ENCODE assay signal across 9 mouse cellular contexts in the genomic region with DNA sequence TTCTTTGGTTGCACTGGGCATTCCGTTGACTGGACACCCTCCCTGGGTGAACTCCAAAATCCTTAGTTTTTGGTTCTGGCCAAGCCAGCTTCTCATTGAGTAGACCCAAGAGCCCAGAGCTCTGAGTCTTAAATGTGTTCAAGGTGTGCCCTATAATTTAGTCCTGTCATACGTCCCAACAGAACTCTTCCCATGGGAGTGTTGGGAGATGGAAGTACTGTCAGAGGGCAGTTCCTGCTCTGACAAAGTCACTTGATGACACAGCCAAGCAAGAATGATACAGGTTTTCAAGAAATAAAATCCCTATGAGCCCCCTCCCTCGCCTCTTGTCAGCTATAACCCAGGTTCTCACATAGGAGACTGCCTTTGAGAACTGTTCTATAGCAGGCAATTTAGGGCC. TPM values are rescaled to one million over a fixed set of nuclear protein-coding genes. Genes with fewer than 3 reads are reported as not detected.
DNase-seq lines count a peak whose midpoint lies in the region; ATAC-seq lines count a peak whose summit lies in the region.
"Had no signal": no experiment of that assay in that cellular context is flagged by ENCODE, and none has a peak within 500 bp of the region (broad histone marks: within the 10 kb centered on the region; RNA-seq: fewer than 3 reads in every experiment).

No protein-coding gene starts in this region.

- H3K27ac ChIP-seq in heart, embryonic 12.5 days (ENCODE audit: poor library complexity, severe bottlenecking) = no peak overlapping the region
- no peak overlapping the region for H3K27ac ChIP-seq in embryonic facial prominence, embryonic 12.5 days
- no peak overlapping the region for H3K27ac ChIP-seq in hindbrain, embryonic 14.5 days
- no peak overlapping the region for H3K27ac ChIP-seq in midbrain, embryonic 12.5 days (replicated peaks)

- no peaks in the 10 kb centered on the region for H3K27me3 ChIP-seq in heart, embryonic 12.5 days (replicated peaks)
- H3K27me3 ChIP-seq in embryonic facial prominence, embryonic 12.5 days = no peaks in the 10 kb centered on the region
- no peaks in the 10 kb centered on the region for H3K27me3 ChIP-seq in hindbrain, embryonic 14.5 days (ENCODE audit: control insufficient read depth, insufficient read depth, low read length)
- H3K27me3 ChIP-seq in midbrain, embryonic 12.5 days = peaks cover 10% of the 10 kb centered on the region; the same call in 1 of the 2 replicates
- H3K27me3 ChIP-seq: CH12.LX had no signal

- WGBS in heart, embryonic 12.5 days = 83% methylated on average over 3 of the region's 3 CpGs
- 65% methylated on average over 3 of the region's 3 CpGs for WGBS in embryonic facial prominence, embryonic 12.5 days
- WGBS in hindbrain, embryonic 14.5 days = 76% methylated on average over 3 of the region's 3 CpGs
- 78% methylated on average over 3 of the region's 3 CpGs for WGBS in midbrain, embryonic 12.5 days

- 0 out of 2 replicates have a peak overlapping the region, but pooled peaks have one; percentile 79 for H3K9ac ChIP-seq in heart, embryonic 12.5 days
- H3K9ac ChIP-seq in embryonic facial prominence, embryonic 12.5 days = no peak overlapping the region
- no peak overlapping the region for H3K9ac ChIP-seq in hindbrain, embryonic 14.5 days
- no peak overlapping the region for H3K9ac ChIP-seq in midbrain, embryonic 12.5 days (replicated peaks)

- ATAC-seq in heart, embryonic 12.5 days (ENCODE audit: insufficient number of reproducible peaks, low FRiP score) = no peak
- no peak for ATAC-seq in embryonic facial prominence, embryonic 12.5 days (ENCODE audit: insufficient number of reproducible peaks, insufficient read depth, low FRiP score, low TSS enrichment)
- ATAC-seq in hindbrain, embryonic 14.5 days (ENCODE audit: low FRiP score) = 0 out of 2 replicates have a peak, but pooled peaks have one; percentile 14
- ATAC-seq in midbrain, embryonic 12.5 days (ENCODE audit: low FRiP score, low read depth) = peak; percentile 28; the same call in 1 of the 2 replicates

- H3K36me3 ChIP-seq in heart, embryonic 12.5 days = peaks cover 20% of the 10 kb centered on the region
- H3K36me3 ChIP-seq in embryonic facial prominence, embryonic 12.5 days = peaks cover 22% of the 10 kb centered on the region
- H3K36me3 ChIP-seq in hindbrain, embryonic 14.5 days (replicated peaks; ENCODE audit: control insufficient read depth, insufficient read depth) = peaks cover 37% of the 10 kb centered on the region
- H3K36me3 ChIP-seq in midbrain, embryonic 12.5 days = peaks cover 27% of the 10 kb centered on the region

- H3K9me3 ChIP-seq in heart, embryonic 12.5 days (replicated peaks) = 0 out of 2 replicates have a peak, but pooled peaks cover 3% of the 10 kb centered on the region
- H3K9me3 ChIP-seq in embryonic facial prominence, embryonic 12.5 days = no peaks in the 10 kb centered on the region
- no peaks in the 10 kb centered on the region for H3K9me3 ChIP-seq in hindbrain, embryonic 14.5 days (ENCODE audit: control insufficient read depth, low read length)
- H3K9me3 ChIP-seq in midbrain, embryonic 12.5 days = no peaks in the 10 kb centered on the region

- intact Hi-C loops in heart, postnatal 36 days (cut with DNase I) = no loop called here

- H3K4me2 ChIP-seq in heart, embryonic 12.5 days = peak overlapping the region; percentile 98
- peak overlapping the region; percentile 100; the same call in 1 of the 2 replicates for H3K4me2 ChIP-seq in embryonic facial prominence, embryonic 12.5 days (replicated peaks)
- peak overlapping the region; percentile 100 for H3K4me2 ChIP-seq in hindbrain, embryonic 14.5 days (replicated peaks)
- peak overlapping the region; percentile 100 for H3K4me2 ChIP-seq in midbrain, embryonic 12.5 days (replicated peaks)

- no peak for DNase-seq in heart, postnatal 36 days
- DNase-seq in hindbrain, embryonic 14.5 days (ENCODE audit: low spot score) = no peak
- DNase-seq in frontal cortex, postnatal 10 days (ENCODE audit: low spot score in 2 of 2) = no peak
- DNase-seq in layer of hippocampus, adult 8-10 months (ENCODE audit: low spot score in 2 of 2) = no peak
- no peak for DNase-seq in adrenal gland, adult 18-20 months (ENCODE audit: low spot score in 2 of 2)

- H3K4me3 ChIP-seq in heart, embryonic 12.5 days = peak overlapping the region; percentile 64; the same call in 1 of the 2 replicates
- no peak overlapping the region for H3K4me3 ChIP-seq in embryonic facial prominence, embryonic 12.5 days
- H3K4me3 ChIP-seq in hindbrain, embryonic 14.5 days (replicated peaks; ENCODE audit: low read length) = no peak overlapping the region; the same call in 1 of the 2 replicates
- H3K4me3 ChIP-seq in midbrain, embryonic 12.5 days = peak overlapping the region; percentile 59; the same call in 1 of the 2 replicates

- peaks cover 10% of the 10 kb centered on the region for H3K4me1 ChIP-seq in heart, embryonic 12.5 days (replicated peaks)
- H3K4me1 ChIP-seq in embryonic facial prominence, embryonic 12.5 days = peaks cover 4% of the 10 kb centered on the region; the same call in 1 of the 2 replicates
- H3K4me1 ChIP-seq in hindbrain, embryonic 14.5 days (replicated peaks; ENCODE audit: control insufficient read depth, insufficient read depth, low read length) = peaks cover 11% of the 10 kb centered on the region; the same call in 1 of the 2 replicates
- peaks cover 12% of the 10 kb centered on the region for H3K4me1 ChIP-seq in midbrain, embryonic 12.5 days

RNA-seq across cellular contexts. Expression of a gene that starts 0.4 kb away (rescaled TPM):
- polyA plus RNA-seq in heart, embryonic 12.5 days (2016; fragmentation: Nextera tagmentation; extraction: Ambion mirVana) = 0.10 and 0.15 TPM in 2 replicates
- not detected for total RNA-seq in heart, postnatal 36 days (2021)
- polyA plus RNA-seq in embryonic facial prominence, embryonic 12.5 days (2016; fragmentation: Nextera tagmentation; extraction: Ambion mirVana) = 0.24 and 0.29 TPM in 2 replicates
- 0.78 and 0.83 TPM in 2 replicates for polyA plus RNA-seq in hindbrain, embryonic 14.5 days (2014; fragmentation: Nextera tagmentation; extraction: Ambion mirVana)
- 0.20 and 0.32 TPM in 2 replicates for polyA plus RNA-seq in midbrain, embryonic 12.5 days (2016; fragmentation: Nextera tagmentation; extraction: Ambion mirVana)
- under 1 TPM; 0.65 to 0.80 (median 0.74) TPM for total RNA-seq in layer of hippocampus, adult 8-10 months (2022)
- total RNA-seq in adrenal gland, adult 18-20 months (2021) = under 1 TPM in 1 of 2 experiments, not detected in 1; 0.19 TPM
- total RNA-seq: CH12.LX had no signal

RNA-seq across cellular contexts. Expression of a gene that starts 24.3 kb away (rescaled TPM):
- 77.0 and 81.0 TPM in 2 replicates for polyA plus RNA-seq in heart, embryonic 12.5 days (2016; fragmentation: Nextera tagmentation; extraction: Ambion mirVana)
- 10 to 100 TPM; 27.2 to 31.8 TPM for total RNA-seq in heart, postnatal 36 days (2021)
- polyA plus RNA-seq in embryonic facial prominence, embryonic 12.5 days (2016; fragmentation: Nextera tagmentation; extraction: Ambion mirVana) = 129 TPM in 2 replicates
- polyA plus RNA-seq in hindbrain, embryonic 14.5 days (2014; fragmentation: Nextera tagmentation; extraction: Ambion mirVana) = 111 and 116 TPM in 2 replicates
- polyA plus RNA-seq in midbrain, embryonic 12.5 days (2016; fragmentation: Nextera tagmentation; extraction: Ambion mirVana) = 118 and 130 TPM in 2 replicates
- 10 to 100 TPM; 48.5 to 59.0 (median 51.3) TPM for total RNA-seq in layer of hippocampus, adult 8-10 months (2022)
- total RNA-seq in adrenal gland, adult 18-20 months (2021) = 10 to 100 TPM; 31.2 to 38.1 TPM

RNA-seq across cellular contexts. Expression of a gene that starts 24.4 kb away (rescaled TPM):
- 0.78 and 0.91 TPM in 2 replicates for polyA plus RNA-seq in heart, embryonic 12.5 days (2016; fragmentation: Nextera tagmentation; extraction: Ambion mirVana)
- 1 to 10 TPM; 2.5 to 2.8 TPM for total RNA-seq in heart, postnatal 36 days (2021)
- polyA plus RNA-seq in embryonic facial prominence, embryonic 12.5 days (2016; fragmentation: Nextera tagmentation; extraction: Ambion mirVana) = 0.83 and 0.97 TPM in 2 replicates
- polyA plus RNA-seq in hindbrain, embryonic 14.5 days (2014; fragmentation: Nextera tagmentation; extraction: Ambion mirVana) = 2.0 and 2.2 TPM in 2 replicates
- 1.5 and 1.6 TPM in 2 replicates for polyA plus RNA-seq in midbrain, embryonic 12.5 days (2016; fragmentation: Nextera tagmentation; extraction: Ambion mirVana)
- 10 to 100 TPM; 17.9 to 28.0 (median 21.8) TPM for total RNA-seq in layer of hippocampus, adult 8-10 months (2022)
- total RNA-seq in adrenal gland, adult 18-20 months (2021) = 1 to 10 TPM; 1.6 to 3.1 TPM

Comparison
In these comparisons a context has a peak if more than half of its experiments do, and no peak if none do; other contexts are left out.
1. ATAC-seq: peak in hindbrain, embryonic 14.5 days (single experiment) and midbrain, embryonic 12.5 days (single experiment); none in heart, embryonic 12.5 days (single experiment) and embryonic facial prominence, embryonic 12.5 days (single experiment).
2. H3K4me3 ChIP-seq: peak in heart, embryonic 12.5 days (single experiment) and midbrain, embryonic 12.5 days (single experiment); none in embryonic facial prominence, embryonic 12.5 days (single experiment) and hindbrain, embryonic 14.5 days (single experiment).
3. Peak in every context shown above with its lines, with median percentiles within 50 percentile points of each other: H3K4me2 ChIP-seq.